Mouse (Mus musculus): ENCODE data around the gene Zfp553. TPM values are rescaled to one million over a fixed set of nuclear protein-coding genes. Genes with fewer than 3 reads are reported as not detected.

Gene Zfp553
- total RNA-seq, 2 experiments from 2014 or later, result 9.2 to 10.8 TPM

GRCm38 (mm10) chr7:127211014-127211745 lies 21.7 kb upstream of the Zfp553 start:
- no peak for DNase-seq

GRCm38 (mm10) chr7:127212432-127213250 lies 20.2 kb upstream of the Zfp553 start:
- no peak for DNase-seq

GRCm38 (mm10) chr7:127213485-127213884 lies 19.4 kb upstream of the Zfp553 start:
- peak; percentile 53 for DNase-seq

- DNase-seq, result no peak
Observed at GRCm38 (mm10) chr7:127213930-127214329, 18.9 kb upstream of the Zfp553 start.

GRCm38 (mm10) chr7:127214521-127214920 lies 18.3 kb upstream of the Zfp553 start:
- DNase-seq, result no peak

GRCm38 (mm10) chr7:127214981-127215871 lies 17.6 kb upstream of the Zfp553 start:
- DNase-seq, result peak; percentile 74

DNA sequence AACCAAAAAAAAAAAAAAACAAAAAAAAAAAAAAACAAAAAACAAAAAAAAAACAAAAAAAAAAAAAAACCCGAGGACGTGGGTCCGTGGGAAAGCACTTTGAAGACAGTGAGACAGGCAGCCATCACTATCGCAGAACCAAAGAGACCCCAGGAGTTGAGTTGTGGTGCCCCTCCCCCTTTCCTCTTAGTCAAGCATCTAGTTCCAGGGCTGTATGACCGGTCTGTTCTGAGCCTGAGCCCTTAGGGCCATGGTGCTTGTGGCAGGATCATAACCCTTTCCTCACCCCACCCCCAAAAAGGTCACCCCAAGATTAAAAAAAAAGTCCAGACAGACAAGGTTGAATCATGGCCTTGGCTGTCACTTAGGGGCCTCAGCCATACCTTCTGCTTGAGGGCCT lies 16.6 kb upstream of the Zfp553 start:
- DNase-seq, result no peak

DNA sequence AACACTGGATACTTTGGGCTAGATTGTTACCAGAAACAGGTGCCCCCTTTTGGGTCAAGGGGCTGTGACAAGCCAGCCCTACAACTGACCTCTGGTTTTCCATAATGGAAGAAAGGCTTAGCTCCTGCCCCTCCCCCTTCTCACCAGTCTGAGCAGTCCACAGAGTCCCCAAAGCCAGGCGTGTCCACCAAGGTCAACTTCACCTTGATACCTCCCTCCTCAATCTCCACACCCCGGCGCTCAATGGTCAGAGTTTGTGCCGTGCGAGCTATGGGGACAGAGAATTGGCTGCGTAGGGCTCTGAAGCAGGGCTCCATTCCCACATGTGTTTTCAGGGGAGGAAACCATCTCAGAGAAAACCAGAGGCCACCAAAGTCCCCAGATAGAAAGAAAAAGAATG lies 15.4 kb upstream of the Zfp553 start:
- DNase-seq, result no peak

DNA sequence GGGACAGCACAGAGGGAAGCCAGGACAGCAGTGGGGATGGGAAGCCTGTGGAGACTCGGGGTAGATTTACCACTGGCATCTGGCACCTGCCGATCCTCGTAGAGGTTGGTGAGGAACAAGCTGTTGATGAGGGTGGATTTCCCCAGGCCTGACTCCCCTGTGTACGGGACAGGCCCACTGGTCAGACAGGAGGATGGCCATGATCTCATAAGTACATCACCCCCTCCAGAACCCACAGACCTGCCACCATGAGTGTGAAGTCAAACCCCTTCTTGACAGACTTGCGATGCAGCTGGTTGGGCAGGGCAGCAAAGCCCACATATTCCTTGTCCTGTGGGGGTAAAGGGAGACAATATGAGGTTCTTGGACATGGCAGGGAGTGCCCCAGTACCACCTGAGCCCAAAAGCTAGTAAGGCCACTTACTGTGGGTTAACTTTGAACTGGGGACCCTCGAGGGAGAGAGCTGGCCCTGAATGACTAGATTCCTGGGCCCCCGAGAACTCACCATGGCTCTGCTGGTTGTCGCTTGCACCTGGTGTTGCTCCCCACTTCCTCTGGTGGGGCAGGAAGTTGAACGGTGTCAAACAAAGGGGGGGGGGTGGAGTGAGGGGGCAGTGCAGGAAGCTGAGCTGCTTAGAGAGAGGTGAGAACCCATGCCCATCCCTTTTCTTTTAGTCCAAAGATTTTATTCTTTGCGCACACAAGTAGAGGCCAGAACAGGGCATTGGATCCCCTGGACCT lies 14.8 kb upstream of the Zfp553 start:
- no peak for DNase-seq

- no peak for DNase-seq
Observed at GRCm38 (mm10) chr7:127218670-127219069, 14.2 kb upstream of the Zfp553 start.

DNA sequence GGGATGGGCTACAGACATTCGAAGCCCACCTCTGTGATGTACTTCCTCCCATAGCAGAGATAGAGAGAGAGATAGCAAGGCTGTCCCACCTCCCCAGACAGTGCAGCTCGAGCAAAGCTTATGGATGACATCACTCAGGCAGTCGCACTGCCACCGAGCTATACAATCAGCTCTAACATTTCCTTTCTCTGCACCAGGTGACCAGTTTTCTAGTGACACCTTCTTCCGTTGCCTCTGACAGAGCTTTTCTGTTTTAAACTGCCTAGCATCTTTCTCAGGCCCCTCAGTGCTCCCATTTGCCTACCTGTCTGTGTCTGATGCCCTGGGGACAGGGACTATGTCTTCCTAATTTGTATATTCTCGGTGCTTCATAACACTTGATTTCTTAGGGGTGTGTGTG lies 12.4 kb upstream of the Zfp553 start:
- no peak for DNase-seq

- DNase-seq, result no peak
Observed at GRCm38 (mm10) chr7:127223106-127223505, 9.8 kb upstream of the Zfp553 start.

GRCm38 (mm10) chr7:127223515-127224478 lies 9.1 kb upstream of the Zfp553 start:
- no peak for DNase-seq

- DNase-seq, result no peak
Observed at GRCm38 (mm10) chr7:127224616-127225015, 8.2 kb upstream of the Zfp553 start.

DNA sequence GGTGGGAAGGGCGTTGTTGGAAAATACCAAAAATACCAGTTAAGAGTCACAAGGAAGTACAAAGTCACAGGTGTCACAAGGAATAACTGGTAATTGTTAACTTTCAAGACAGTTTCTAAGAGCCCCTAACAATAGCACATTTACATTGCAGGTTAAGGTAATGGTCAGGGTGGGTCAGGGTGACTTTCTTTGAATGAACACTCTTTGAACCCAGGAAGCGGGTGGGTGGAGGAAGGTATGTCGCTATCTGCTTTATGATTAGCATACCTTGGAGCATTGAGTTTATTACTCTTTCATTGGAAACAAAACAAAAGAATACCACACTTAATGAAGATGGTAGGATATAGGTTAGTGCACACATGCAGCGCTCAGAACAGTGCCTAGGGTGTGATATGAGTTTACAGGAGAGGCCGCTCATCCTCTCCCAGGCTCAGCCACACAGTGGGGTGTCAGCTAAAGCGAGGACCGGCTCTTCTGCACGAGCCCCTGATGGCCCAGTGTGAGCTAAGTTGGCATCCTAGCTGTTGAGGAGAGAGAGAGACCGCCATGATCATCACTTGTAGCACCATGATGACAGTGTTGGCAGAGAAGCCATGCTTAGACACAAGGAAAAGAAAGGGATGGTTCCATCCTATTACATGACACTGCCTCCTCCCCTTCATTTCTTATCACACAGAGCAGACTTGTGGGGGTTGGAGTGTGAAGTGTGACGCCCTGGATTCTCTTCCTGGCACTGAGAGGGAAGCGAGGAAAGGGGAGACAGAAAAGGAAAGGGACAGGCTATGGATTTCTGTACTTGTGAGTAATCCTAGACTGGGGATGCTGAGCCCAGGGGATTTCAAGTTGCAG lies 7.5 kb upstream of the Zfp553 start:
- no peak for DNase-seq

DNA sequence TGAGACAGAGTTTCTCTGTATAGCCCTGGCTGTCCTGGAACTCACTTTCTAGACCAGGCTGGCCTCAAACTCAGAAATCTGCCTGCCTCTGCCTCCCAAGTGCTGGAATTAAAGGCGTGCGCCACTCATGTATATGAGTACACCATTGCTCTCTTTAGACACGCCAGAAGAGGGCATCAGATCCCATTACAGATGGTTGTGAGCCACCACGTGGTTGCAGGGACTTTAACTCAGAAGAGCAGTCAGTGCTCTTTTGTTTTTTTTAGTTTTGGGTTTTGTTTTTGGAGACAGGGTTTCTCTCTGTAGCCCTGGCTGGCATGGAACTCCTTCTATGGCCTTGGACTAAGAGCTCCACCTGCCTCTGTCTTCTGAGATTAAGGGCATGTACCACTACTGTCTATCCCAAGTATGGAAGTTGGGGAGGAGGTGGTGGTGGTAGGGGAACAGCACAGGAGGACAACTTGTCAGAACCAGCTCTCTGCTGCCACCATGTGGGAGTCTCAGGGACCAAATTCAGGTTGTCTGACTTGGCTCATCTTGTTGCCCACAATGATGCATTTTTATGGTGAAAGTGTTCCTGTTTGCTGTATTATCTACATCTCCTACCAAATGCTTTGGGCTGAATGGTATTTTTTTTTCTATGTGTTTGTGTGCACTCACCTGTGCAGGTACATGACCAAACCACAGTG lies 4.1 kb upstream of the Zfp553 start:
- DNase-seq, result peak; percentile 91

DNA sequence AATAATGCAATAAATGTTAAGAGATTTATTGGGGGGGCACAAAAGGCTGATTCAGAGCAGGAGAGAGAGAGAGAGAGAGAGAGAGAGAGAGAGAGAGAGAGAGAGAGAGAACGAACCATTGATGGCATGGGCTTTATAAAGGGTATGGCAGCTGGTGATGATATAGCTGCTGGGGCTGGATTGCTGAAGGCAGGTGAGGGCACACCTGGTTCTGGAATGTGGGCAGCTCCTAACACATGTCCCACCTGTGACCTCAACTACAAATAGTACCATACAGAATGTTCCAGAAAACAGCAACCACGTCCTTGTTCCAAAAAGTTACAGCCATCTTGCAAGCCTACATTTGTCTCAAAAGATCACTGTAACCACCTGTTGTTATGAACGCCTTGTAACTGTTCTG lies 1.5 kb upstream of the Zfp553 start:
- DNase-seq, result no peak

DNA sequence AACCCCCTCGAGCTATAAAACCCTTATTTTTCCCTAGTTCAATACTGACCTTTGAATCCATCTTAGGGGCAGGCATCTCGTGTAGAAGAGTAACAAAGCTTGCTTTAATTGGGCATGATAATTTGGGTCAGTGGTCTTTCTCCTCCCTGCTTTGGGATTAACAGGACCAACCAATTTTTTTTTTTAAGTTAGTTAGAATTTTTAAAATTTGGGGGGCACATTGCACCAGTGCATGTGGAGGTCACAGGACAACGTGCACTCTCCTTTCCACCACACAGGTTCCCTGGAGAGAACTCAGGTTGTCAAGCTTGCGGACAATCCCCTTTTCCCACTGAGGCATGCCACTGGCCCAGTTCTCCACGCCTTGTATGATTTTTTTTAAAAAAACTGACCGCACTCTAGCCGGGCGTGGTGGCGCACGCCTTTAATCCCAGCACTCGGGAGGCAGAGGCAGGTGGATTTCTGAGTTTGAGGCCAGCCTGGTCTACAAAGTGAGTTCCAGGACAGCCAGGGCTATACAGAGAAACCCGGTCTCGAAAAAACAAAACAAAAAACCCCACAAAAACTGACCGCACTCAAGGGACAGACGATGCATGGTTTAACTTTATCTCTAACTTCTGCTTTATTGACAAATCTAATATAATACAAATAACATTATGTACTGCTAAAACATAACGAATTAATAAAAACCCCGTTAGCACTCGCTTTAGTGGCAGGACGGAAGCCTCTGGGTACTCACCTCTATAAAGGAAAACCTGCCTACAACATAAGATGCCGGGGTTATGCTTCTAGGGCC lies 837 bp upstream of the Zfp553 start:
- no peak for DNase-seq

All from heart, postnatal 4 days (tissue).